Mouse (Mus musculus) thymus, adult 18-20 months (tissue): Measurements from ENCODE around the gene Kdelr1.

Experiments
- DNase-seq, 2 experiments: peaks; one replicate each; pipeline ENCODE4 v3.0.0; 2022; ENCODE audit warnings: mixed read lengths in 2 of 2

Gene Kdelr1

GRCm38 (mm10) chr7:45872624-45873023 is at the start of gene Kdelr1:
Kdelr1 (plus strand) TSS chr7:45872772.
- peak; percentile 79 to 80 for DNase-seq

- DNase-seq, result no peak
These were observed 48.0 kb upstream of the Kdelr1 start, which contains the start of gene Kcnj14 for GRCm38 (mm10) chr7:45824598-45824997. Kcnj14 (minus strand) TSS chr7:45824782.

GRCm38 (mm10) chr7:45826631-45827030 is 45.9 kb upstream of the Kdelr1 start:
- DNase-seq, result no peak

GRCm38 (mm10) chr7:45830427-45831127 is 42.0 kb upstream of the Kdelr1 start, which contains the start of gene Grwd1:
Grwd1 (minus strand) TSS chr7:45830944.
- DNase-seq, result peak; percentile 57 to 70

GRCm38 (mm10) chr7:45831128-45831525 is 41.4 kb upstream of the Kdelr1 start:
- DNase-seq, result no peak

GRCm38 (mm10) chr7:45832428-45832827 is 40.1 kb upstream of the Kdelr1 start:
- no peak for DNase-seq

GRCm38 (mm10) chr7:45833148-45833790 is 39.3 kb upstream of the Kdelr1 start:
- DNase-seq, result no peak

GRCm38 (mm10) chr7:45833924-45834323 is 38.6 kb upstream of the Kdelr1 start:
- no peak for DNase-seq

- DNase-seq, result no peak
These were observed 29.4 kb upstream of the Kdelr1 start for GRCm38 (mm10) chr7:45842950-45843744.

- no peak for DNase-seq
These were observed 24.0 kb upstream of the Kdelr1 start for GRCm38 (mm10) chr7:45848447-45849027.

GRCm38 (mm10) chr7:45850661-45851060 is 21.9 kb upstream of the Kdelr1 start:
- DNase-seq, result no peak

GRCm38 (mm10) chr7:45853089-45853488 is 19.5 kb upstream of the Kdelr1 start:
- DNase-seq, result no peak

GRCm38 (mm10) chr7:45856950-45857901 is 15.3 kb upstream of the Kdelr1 start:
- no peak for DNase-seq

- no peak for DNase-seq
These were observed 13.6 kb upstream of the Kdelr1 start for GRCm38 (mm10) chr7:45859008-45859407.

GRCm38 (mm10) chr7:45862804-45863203 is 9.8 kb upstream of the Kdelr1 start:
- no peak for DNase-seq

- no peak for DNase-seq
These were observed 8.1 kb upstream of the Kdelr1 start for GRCm38 (mm10) chr7:45864435-45864834.

- peak; percentile 77 to 79 for DNase-seq
These were observed 6.4 kb upstream of the Kdelr1 start for GRCm38 (mm10) chr7:45865925-45866910.

GRCm38 (mm10) chr7:45867871-45868270 is 4.7 kb upstream of the Kdelr1 start:
- no peak for DNase-seq

GRCm38 (mm10) chr7:45869107-45869670 is 3.4 kb upstream of the Kdelr1 start:
- no peak for DNase-seq

GRCm38 (mm10) chr7:45869787-45870186 is 2.8 kb upstream of the Kdelr1 start:
- DNase-seq, result no peak
